Mouse (Mus musculus) forebrain, embryonic 12.5 days (tissue): ENCODE data around the gene Rcbtb2. TPM values are rescaled to one million over a fixed set of nuclear protein-coding genes. Genes with fewer than 3 reads are reported as not detected.

ENCODE experiments used
- ATAC-seq: fragments of 200-750 bp; cut with Nextera tagmentation; 2 replicates; pipeline ENCODE4 v1.8.0; 2017; ENCODE audit warnings: moderate TSS enrichment; ENCODE audit not compliant: low FRiP score
- H3K27ac ChIP-seq: fragments of 300-500 bp; sonication (generic); 2 replicates; pipeline ENCODE4 v1.5.1; 2016; ENCODE audit warnings: mild to moderate bottlenecking
- H3K27me3 ChIP-seq: fragments of 300-500 bp; sonication (generic); 2 replicates; pipeline ENCODE4 v1.6.1; 2016; ENCODE audit warnings: mild to moderate bottlenecking
- H3K36me3 ChIP-seq: fragments of 300-500 bp; sonication (generic); replicated peaks from 2 replicates; pipeline ENCODE4 v1.6.1; 2016; ENCODE audit warnings: mild to moderate bottlenecking
- H3K4me1 ChIP-seq: fragments of 300-500 bp; sonication (generic); 2 replicates; pipeline ENCODE4 v1.6.1; 2016
- H3K4me2 ChIP-seq: fragments of 300-500 bp; sonication (generic); 2 replicates; pipeline ENCODE4 v1.6.1; 2016; ENCODE audit warnings: mild to moderate bottlenecking, moderate library complexity
- H3K4me3 ChIP-seq: fragments of 300-500 bp; sonication (generic); replicated peaks from 2 replicates; pipeline ENCODE4 v1.5.1; 2016; ENCODE audit warnings: mild to moderate bottlenecking
- H3K9ac ChIP-seq: fragments of 300-500 bp; sonication (generic); 2 replicates; pipeline ENCODE4 v1.6.1; 2016; ENCODE audit warnings: mild to moderate bottlenecking
- H3K9me3 ChIP-seq: fragments of 300-500 bp; sonication (generic); 2 replicates; pipeline ENCODE4 v1.6.1; 2016
- WGBS: fragments of 180-500 bp; shearing (Covaris S2); methylation state at CpG from one replicate; pipeline ENCODE4 v1.1.7; 2016; 5-methylcytosine and 5-hydroxymethylcytosine counted together
- polyA plus RNA-seq: library from polyadenylated mRNA; unstranded; fragments of >200 nt; fragmentation: Nextera tagmentation; extraction: Ambion mirVana; gene quantifications from 2 replicates; pipeline ENCODE4 v1.2.1, GENCODE M21; 2016

Rcbtb2 gene
- polyA plus RNA-seq, 1 experiment from 2014 or later: 136 TPM

DNA sequence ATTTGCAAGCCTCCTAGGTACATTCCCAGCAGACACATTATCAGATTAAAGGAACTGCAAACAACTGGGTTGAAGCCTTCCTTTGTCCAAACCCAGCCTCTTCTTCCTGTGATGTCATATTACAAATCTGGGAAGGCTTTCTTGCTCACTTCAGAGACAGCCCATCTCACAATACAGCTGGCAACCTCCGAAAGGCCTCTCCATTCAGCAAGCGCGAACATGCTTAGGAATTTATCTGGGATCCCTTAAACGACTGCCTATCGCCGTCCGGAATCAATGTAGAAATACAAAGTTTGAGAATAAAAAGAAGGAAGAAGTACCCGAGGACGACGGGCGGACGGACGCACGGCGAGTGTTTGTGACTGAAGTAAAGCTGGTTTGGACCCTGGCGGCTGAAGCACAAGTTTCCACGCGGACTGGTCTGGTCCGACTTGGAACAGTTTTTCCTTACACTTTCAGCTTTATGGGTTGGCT lies 115.0 kb downstream of the Rcbtb2 start, which contains the start of gene Lpar6:
Gene Lpar6, plus strand, starts transcription at position 48 of the 474 bp plus-strand sequence.
- H3K4me1 ChIP-seq: peaks cover 11% of the 10 kb centered on the region
- no peaks in the 10 kb centered on the region for H3K27me3 ChIP-seq
- H3K27ac ChIP-seq: peak within 1 kb of the TSS; percentile 91
- WGBS: under 1% methylated on average over 19 of the region's 19 CpGs
- H3K36me3 ChIP-seq: no peaks in the 10 kb centered on the region; the same call in 1 of the 2 replicates
- peak within 1 kb of the TSS; percentile 58 for H3K4me2 ChIP-seq
- H3K9me3 ChIP-seq: no peaks in the 10 kb centered on the region
- peak within 1 kb of the TSS; percentile 68 for H3K9ac ChIP-seq
- peak; percentile 79 for ATAC-seq
- peak within 1 kb of the TSS; percentile 51 for H3K4me3 ChIP-seq

DNA sequence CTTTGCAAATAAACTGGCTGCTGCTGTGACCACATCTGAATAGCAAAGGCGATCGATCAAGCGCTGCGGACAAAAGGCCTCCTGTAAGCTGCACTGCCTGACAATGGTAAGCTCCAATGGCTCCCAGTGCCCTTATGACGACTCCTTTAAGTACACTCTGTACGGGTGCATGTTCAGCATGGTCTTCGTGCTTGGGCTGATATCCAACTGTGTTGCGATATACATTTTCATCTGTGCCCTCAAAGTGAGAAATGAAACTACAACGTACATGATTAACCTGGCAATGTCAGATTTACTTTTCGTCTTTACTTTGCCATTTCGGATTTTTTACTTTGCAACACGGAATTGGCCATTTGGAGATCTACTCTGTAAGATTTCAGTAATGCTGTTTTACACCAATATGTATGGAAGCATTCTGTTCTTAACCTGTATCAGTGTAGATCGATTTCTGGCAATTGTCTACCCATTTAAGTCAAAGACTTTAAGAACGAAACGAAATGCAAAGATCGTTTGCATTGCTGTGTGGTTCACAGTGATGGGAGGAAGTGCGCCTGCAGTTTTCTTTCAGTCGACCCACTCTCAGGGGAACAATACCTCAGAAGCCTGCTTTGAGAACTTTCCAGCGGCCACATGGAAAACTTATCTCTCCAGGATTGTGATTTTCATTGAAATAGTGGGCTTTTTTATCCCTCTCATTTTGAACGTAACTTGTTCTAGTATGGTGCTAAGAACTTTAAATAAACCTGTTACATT lies 115.8 kb downstream of the Rcbtb2 start:
- peak; percentile 84 for ATAC-seq
- H3K27me3 ChIP-seq: no peaks in the 10 kb centered on the region
- H3K4me3 ChIP-seq: peak overlapping the region; percentile 51
- H3K4me1 ChIP-seq: peaks cover 11% of the 10 kb centered on the region
- no peaks in the 10 kb centered on the region; the same call in 1 of the 2 replicates for H3K36me3 ChIP-seq
- H3K9me3 ChIP-seq: no peaks in the 10 kb centered on the region
- peak overlapping the region; percentile 91 for H3K27ac ChIP-seq
- H3K9ac ChIP-seq: peak overlapping the region; percentile 68
- WGBS: under 1% methylated on average over 20 of the region's 20 CpGs
- peak overlapping the region; percentile 58 for H3K4me2 ChIP-seq

DNA sequence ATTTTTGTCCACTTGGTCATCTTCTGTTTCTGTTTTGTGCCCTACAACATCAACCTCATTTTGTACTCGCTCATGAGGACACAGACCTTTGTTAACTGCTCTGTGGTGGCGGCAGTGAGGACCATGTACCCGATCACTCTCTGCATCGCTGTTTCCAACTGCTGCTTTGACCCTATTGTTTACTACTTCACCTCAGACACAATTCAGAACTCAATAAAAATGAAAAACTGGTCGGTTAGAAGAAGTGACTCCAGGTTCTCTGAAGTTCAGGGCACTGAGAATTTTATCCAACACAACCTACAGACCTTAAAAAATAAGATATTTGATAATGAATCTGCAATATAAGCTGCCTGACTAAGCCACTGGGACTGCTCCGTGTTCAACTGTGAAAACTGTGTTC lies 116.5 kb downstream of the Rcbtb2 start:
- Histone ChIP-seq H3K27me3 (no peaks in the 10 kb centered on the region), H3K4me3 (peak overlapping the region; percentile 51), H3K36me3 (no peaks in the 10 kb centered on the region; the same call in 1 of the 2 replicates), H3K9ac (peak overlapping the region; percentile 68), H3K4me1 (peaks cover 9% of the 10 kb centered on the region), H3K9me3 (no peaks in the 10 kb centered on the region), H3K4me2 (peak overlapping the region; percentile 58), H3K27ac (peak overlapping the region; percentile 91)
- under 1% methylated on average over 6 of the region's 6 CpGs for WGBS
- peak; percentile 71 for ATAC-seq

DNA sequence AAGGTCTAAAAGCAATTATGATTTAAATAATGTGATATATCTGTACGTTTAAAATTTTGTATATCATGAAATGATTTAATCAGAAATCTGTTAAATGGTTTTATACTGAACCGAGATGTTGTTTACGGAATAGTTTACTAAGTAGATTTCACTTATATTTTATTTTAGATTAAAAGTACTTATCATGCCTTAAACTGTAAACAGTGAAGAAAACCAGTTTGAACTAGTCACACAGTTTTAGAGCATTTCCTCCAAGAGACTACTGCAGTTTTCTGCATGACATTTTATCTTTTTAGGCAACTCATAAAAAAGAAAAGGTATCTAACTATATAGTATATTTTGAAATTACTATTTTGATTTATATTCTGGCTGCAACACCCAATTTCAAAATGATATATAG lies 117.0 kb downstream of the Rcbtb2 start:
- H3K4me1 ChIP-seq: peaks cover 4% of the 10 kb centered on the region; the same call in 1 of the 2 replicates
- H3K4me3 ChIP-seq: peak overlapping the region; percentile 17; the same call in 1 of the 2 replicates
- no peak for ATAC-seq
- no peaks in the 10 kb centered on the region for H3K27me3 ChIP-seq
- peak overlapping the region; percentile 32 for H3K4me2 ChIP-seq
- H3K27ac ChIP-seq: no peak overlapping the region
- no peak overlapping the region for H3K9ac ChIP-seq
- H3K36me3 ChIP-seq: no peaks in the 10 kb centered on the region; the same call in 1 of the 2 replicates
- 52% methylated on average over 3 of the region's 3 CpGs for WGBS
- no peaks in the 10 kb centered on the region for H3K9me3 ChIP-seq

DNA sequence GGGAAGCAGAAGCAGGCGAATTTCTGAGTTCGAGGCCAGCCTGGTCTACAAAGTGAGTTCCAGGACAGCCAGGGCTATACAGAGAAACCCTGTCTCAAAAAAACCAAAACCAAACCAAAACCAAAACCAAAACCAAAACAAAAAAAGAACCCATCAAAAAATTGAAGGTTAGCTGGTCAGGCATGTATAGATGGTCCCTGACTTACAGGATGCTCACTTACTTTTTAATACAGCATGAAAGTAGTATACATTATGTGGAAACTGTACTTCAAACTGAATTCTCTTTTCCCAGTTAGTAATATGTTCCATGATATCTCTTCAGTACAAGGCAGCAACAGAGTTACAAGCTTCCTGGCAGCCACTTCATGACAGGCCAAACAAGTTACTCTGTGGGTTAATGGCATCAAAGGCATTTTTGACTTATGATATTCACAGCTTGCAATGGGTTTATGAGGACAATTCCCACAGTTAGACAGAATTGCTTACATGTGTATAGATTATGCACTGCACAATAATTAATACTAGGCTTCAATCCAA lies 121.3 kb downstream of the Rcbtb2 start:
- Histone ChIP-seq H3K9me3 (no peaks in the 10 kb centered on the region), H3K36me3 (no peaks in the 10 kb centered on the region; the same call in 1 of the 2 replicates), H3K4me3 (no peak overlapping the region), H3K4me1 (no peaks in the 10 kb centered on the region), H3K27me3 (no peaks in the 10 kb centered on the region), H3K27ac (no peak overlapping the region), H3K4me2 (no peak overlapping the region), H3K9ac (no peak overlapping the region)
- ATAC-seq: no peak
- 90% methylated on average over 2 of the region's 2 CpGs for WGBS

DNA sequence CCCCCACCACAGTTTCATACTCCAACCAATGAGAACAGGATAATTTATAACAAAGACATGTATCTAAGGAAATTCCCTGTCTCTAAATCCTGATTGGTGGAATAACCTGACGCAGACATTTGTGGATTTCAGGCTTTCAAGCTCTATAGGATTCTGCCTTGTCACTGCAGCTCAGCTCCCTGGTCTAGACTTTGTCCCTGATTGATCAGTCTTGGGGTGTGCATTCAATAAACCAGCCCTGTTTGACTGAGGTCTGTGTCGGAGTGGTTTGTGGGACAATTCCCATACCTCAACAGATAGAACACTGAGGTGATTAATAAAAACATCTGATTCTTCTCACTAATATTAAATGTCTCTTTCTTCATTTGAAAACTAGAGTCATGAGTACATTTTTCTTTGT lies 127.2 kb downstream of the Rcbtb2 start:
- no peak overlapping the region for H3K9ac ChIP-seq
- H3K4me1 ChIP-seq: no peaks in the 10 kb centered on the region
- H3K36me3 ChIP-seq: no peaks in the 10 kb centered on the region
- H3K9me3 ChIP-seq: no peaks in the 10 kb centered on the region
- H3K27ac ChIP-seq: no peak overlapping the region
- H3K4me3 ChIP-seq: no peak overlapping the region
- no peak overlapping the region for H3K4me2 ChIP-seq
- no peaks in the 10 kb centered on the region for H3K27me3 ChIP-seq
- no peak for ATAC-seq
- 97% methylated on average over 2 of the region's 2 CpGs for WGBS

DNA sequence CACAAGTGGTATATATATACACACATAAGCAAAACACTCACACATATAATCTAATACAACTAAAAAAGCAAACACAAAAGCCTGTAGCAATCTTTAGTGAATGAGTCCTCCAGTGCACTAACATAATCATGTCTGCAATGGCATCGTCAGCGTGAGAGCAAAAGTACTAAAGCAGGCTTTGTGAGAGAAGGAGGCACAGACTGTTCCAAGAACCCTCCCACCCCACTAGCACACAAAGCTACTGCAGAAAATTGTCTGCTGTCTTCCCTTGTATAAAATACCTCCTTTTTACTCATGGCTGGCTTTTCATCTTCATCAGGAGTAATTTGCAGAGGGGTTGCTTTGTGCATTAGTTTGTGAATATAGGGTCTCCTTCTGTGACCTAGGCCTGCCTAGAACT lies 129.4 kb downstream of the Rcbtb2 start:
- Histone ChIP-seq H3K9me3 (no peaks in the 10 kb centered on the region), H3K27ac (no peak overlapping the region), H3K4me1 (no peaks in the 10 kb centered on the region), H3K4me2 (no peak overlapping the region), H3K9ac (no peak overlapping the region), H3K27me3 (no peaks in the 10 kb centered on the region), H3K4me3 (no peak overlapping the region), H3K36me3 (no peaks in the 10 kb centered on the region)
- WGBS: 55% methylated on average over 2 of the region's 2 CpGs
- no peak for ATAC-seq

DNA sequence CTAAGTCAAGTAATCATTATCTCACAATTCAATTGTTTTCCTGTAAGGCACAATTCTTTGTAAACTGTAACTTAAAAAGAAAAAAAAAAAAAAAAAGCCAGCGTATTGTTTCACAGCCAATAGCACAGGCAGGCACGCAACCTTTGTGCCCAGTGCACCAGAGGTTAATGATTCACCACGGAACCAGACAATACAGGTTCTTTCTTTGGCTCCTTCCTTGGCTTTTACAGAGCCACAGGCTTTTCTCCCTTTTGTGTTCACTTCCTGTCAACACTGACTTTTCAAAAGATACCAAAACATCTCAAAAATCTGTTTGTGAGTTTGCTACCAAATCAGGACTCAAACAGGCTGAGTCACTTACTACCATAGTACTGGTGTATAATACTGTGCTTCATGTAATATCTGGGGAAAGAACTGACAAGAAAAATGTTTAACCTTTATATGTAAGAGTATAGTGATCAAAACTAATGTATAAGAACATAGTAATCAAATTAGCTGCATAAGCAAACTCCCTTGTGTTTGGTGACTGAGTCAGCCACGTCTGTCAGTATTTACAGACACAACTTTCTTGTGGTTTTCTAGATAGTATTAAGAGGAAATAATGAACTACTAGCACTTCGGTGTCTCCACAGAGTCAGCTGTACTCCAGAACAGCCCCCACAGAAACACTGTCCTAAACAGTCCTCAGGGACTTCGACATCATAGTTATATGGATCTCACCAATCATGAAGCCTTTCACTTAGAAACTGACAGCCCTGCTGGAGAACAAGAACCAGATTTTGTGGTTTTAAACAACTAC lies 130.8 kb downstream of the Rcbtb2 start:
- ATAC-seq: no peak

DNA sequence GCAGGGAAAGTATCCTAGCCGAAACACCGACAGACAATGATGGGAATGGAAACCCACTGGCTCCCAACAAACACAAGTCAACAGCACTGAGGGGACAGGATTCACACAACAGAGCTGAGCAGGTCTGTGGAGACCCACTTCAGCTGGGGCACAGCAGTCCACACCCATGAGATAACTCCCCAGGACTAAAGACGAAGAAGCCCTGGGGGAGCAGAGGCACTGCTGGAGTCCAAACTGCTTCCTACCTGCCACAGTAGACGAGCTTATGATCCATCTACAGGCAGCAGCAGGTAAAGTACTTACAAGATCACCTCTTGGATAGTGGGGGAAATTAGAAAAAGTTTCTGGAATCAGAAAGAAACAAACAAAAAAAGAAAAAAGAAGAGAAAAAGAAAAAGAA lies 131.6 kb downstream of the Rcbtb2 start:
- no peak overlapping the region for H3K27ac ChIP-seq
- H3K4me2 ChIP-seq: no peak overlapping the region
- WGBS: 72% methylated on average over 4 of the region's 4 CpGs
- no peak for ATAC-seq
- H3K9me3 ChIP-seq: no peaks in the 10 kb centered on the region
- no peaks in the 10 kb centered on the region for H3K36me3 ChIP-seq
- H3K27me3 ChIP-seq: no peaks in the 10 kb centered on the region
- H3K4me3 ChIP-seq: no peak overlapping the region
- no peaks in the 10 kb centered on the region for H3K4me1 ChIP-seq
- no peak overlapping the region for H3K9ac ChIP-seq

More for the DNA sequence above, 130.8 kb downstream of the Rcbtb2 start:
- Histone ChIP-seq H3K27ac (no peak overlapping the region), H3K36me3 (no peaks in the 10 kb centered on the region), H3K4me3 (no peak overlapping the region), H3K27me3 (no peaks in the 10 kb centered on the region), H3K9me3 (no peaks in the 10 kb centered on the region), H3K9ac (no peak overlapping the region), H3K4me2 (no peak overlapping the region), H3K4me1 (no peaks in the 10 kb centered on the region)
- 45% methylated on average over 6 of the region's 6 CpGs for WGBS

DNA sequence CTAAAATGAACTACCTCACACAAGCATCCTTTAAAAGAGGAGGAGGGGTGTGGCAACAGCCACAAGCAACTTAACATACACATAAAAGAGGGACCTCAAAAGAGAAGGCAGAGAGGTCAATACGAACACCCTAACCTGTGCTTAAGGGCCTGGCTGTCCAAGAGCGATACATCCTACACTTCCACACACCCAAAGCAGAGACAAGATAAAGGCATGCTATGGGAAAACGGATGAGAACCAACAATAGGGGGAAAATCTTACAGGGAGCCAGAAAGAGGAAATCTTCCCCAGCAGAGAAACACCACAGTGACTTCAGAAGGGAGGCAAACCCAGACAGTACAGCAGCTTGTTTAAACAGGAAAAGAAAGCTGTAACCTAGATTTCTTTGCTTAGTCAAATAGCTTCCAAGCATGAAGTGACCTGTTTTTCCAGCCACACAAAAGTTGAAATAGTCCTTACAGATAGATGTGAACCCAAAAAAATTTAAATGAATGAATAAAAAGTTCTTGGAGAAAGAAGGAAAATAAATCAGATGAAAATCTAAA lies 132.7 kb downstream of the Rcbtb2 start:
- Histone ChIP-seq H3K4me3 (no peak overlapping the region), H3K4me2 (no peak overlapping the region), H3K27me3 (no peaks in the 10 kb centered on the region), H3K9me3 (no peaks in the 10 kb centered on the region), H3K27ac (no peak overlapping the region), H3K36me3 (no peaks in the 10 kb centered on the region), H3K9ac (no peak overlapping the region), H3K4me1 (no peaks in the 10 kb centered on the region)
- ATAC-seq: no peak
- WGBS: 65% methylated on average over 3 of the region's 3 CpGs

DNA sequence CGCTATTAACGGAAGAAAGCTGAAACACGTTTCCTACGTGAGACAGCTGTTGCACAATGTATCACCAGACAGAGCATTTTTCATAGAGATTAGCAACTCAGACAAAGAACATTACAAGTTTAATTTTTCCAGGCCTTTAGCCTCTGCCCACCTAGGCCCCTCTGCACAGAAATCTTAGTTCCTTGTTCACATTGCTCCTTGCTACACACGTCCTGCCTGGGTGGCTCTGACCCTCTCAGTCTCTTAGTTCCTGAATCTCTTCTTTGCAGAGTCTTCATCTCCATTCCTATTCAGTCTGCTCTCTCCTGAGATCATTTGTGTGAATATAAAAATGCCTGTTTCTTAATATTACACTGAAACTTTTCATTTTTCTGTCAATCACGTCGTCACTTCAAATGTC lies 134.5 kb downstream of the Rcbtb2 start:
- Histone ChIP-seq H3K4me1 (no peaks in the 10 kb centered on the region), H3K27me3 (no peaks in the 10 kb centered on the region), H3K4me2 (no peak overlapping the region), H3K9ac (no peak overlapping the region), H3K4me3 (no peak overlapping the region), H3K9me3 (no peaks in the 10 kb centered on the region), H3K27ac (no peak overlapping the region), H3K36me3 (peaks cover 4% of the 10 kb centered on the region)
- ATAC-seq: no peak
- WGBS: 81% methylated on average over 7 of the region's 7 CpGs
